Mouse (Mus musculus): ENCODE measurements around the gene Rxra. TPM values are rescaled to one million over a fixed set of nuclear protein-coding genes. Genes with fewer than 3 reads are reported as not detected.

Gene Rxra
- total and polyA plus RNA-seq, 2 experiments from 2014 or later: 2.3 to 20.2 TPM

GRCm38 (mm10) chr2:27680595-27680994, 4.4 kb downstream of the Rxra start:
- no peak for DNase-seq (ENCODE audit: low spot score)
- H3K9me3 ChIP-seq (ENCODE audit: low read length): no peaks in the 10 kb centered on the region
- no peaks in the 10 kb centered on the region for H3K27me3 ChIP-seq (ENCODE audit: insufficient read depth, low read length)
- no peak for ATAC-seq (ENCODE audit: low FRiP score)
- peaks cover 20% of the 10 kb centered on the region for H3K4me1 ChIP-seq (ENCODE audit: insufficient read depth, low read length)
- WGBS: 93% methylated on average over 4 of the region's 4 CpGs
- no peak overlapping the region for H3K4me3 ChIP-seq (ENCODE audit: low read depth, low read length)
- no peak for TF ChIP-seq CTCF (IDR thresholded peaks at IDR 0.05)
- no peak overlapping the region for H3K27ac ChIP-seq (ENCODE audit: low read depth, low read length)
- no peaks in the 10 kb centered on the region for H3K36me3 ChIP-seq (ENCODE audit: insufficient read depth, low read length)
- no peak overlapping the region for H3K4me2 ChIP-seq (ENCODE audit: low read depth, low read length, poor library complexity, severe bottlenecking)
- H3K9ac ChIP-seq (replicated peaks; ENCODE audit: low read length, poor library complexity, severe bottlenecking): no peak overlapping the region

- Histone ChIP-seq H3K9ac (replicated peaks; ENCODE audit: low read length, poor library complexity, severe bottlenecking) (no peak overlapping the region), H3K4me2 (ENCODE audit: low read depth, low read length, poor library complexity, severe bottlenecking) (no peak overlapping the region), H3K4me1 (ENCODE audit: insufficient read depth, low read length) (peaks cover 20% of the 10 kb centered on the region)
These were observed 5.2 kb downstream of the Rxra start for GRCm38 (mm10) chr2:27681426-27681825.

GRCm38 (mm10) chr2:27682096-27682495, 5.9 kb downstream of the Rxra start:
- Histone ChIP-seq H3K4me3 (ENCODE audit: low read depth, low read length) (no peak overlapping the region), H3K4me2 (ENCODE audit: low read depth, low read length, poor library complexity, severe bottlenecking) (no peak overlapping the region), H3K27ac (ENCODE audit: low read depth, low read length) (no peak overlapping the region), H3K27me3 (ENCODE audit: insufficient read depth, low read length) (no peaks in the 10 kb centered on the region), H3K36me3 (ENCODE audit: insufficient read depth, low read length) (no peaks in the 10 kb centered on the region), H3K4me1 (ENCODE audit: insufficient read depth, low read length) (peaks cover 20% of the 10 kb centered on the region), H3K9ac (replicated peaks; ENCODE audit: low read length, poor library complexity, severe bottlenecking) (no peak overlapping the region), H3K9me3 (ENCODE audit: low read length) (no peaks in the 10 kb centered on the region)
- no peak for ATAC-seq (ENCODE audit: low FRiP score)
- no peak for TF ChIP-seq CTCF (IDR thresholded peaks at IDR 0.05)
- DNase-seq (ENCODE audit: low spot score): no peak
- WGBS: 61% methylated on average over 5 of the region's 5 CpGs

More at GRCm38 (mm10) chr2:27681426-27681825, 5.2 kb downstream of the Rxra start:
- no peak for TF ChIP-seq CTCF (IDR thresholded peaks at IDR 0.05)
- no peaks in the 10 kb centered on the region for H3K27me3 ChIP-seq (ENCODE audit: insufficient read depth, low read length)
- H3K9me3 ChIP-seq (ENCODE audit: low read length): no peaks in the 10 kb centered on the region
- no peak for DNase-seq (ENCODE audit: low spot score)
- H3K4me3 ChIP-seq (ENCODE audit: low read depth, low read length): no peak overlapping the region
- 83% methylated on average over 4 of the region's 4 CpGs for WGBS
- H3K36me3 ChIP-seq (ENCODE audit: insufficient read depth, low read length): no peaks in the 10 kb centered on the region
- no peak overlapping the region for H3K27ac ChIP-seq (ENCODE audit: low read depth, low read length)
- no peak for ATAC-seq (ENCODE audit: low FRiP score)

- Histone ChIP-seq H3K27me3 (ENCODE audit: insufficient read depth, low read length) (no peaks in the 10 kb centered on the region), H3K36me3 (ENCODE audit: insufficient read depth, low read length) (no peaks in the 10 kb centered on the region), H3K4me3 (ENCODE audit: low read depth, low read length) (no peak overlapping the region), H3K4me1 (ENCODE audit: insufficient read depth, low read length) (peaks cover 8% of the 10 kb centered on the region), H3K9ac (replicated peaks; ENCODE audit: low read length, poor library complexity, severe bottlenecking) (no peak overlapping the region), H3K9me3 (ENCODE audit: low read length) (no peaks in the 10 kb centered on the region), H3K4me2 (ENCODE audit: low read depth, low read length, poor library complexity, severe bottlenecking) (no peak overlapping the region), H3K27ac (ENCODE audit: low read depth, low read length) (no peak overlapping the region)
- WGBS: 37% methylated on average over 11 of the region's 11 CpGs
- no peak for TF ChIP-seq CTCF (IDR thresholded peaks at IDR 0.05)
- no peak for ATAC-seq (ENCODE audit: low FRiP score)
- no peak for DNase-seq (ENCODE audit: low spot score)
These were observed 7.9 kb downstream of the Rxra start for GRCm38 (mm10) chr2:27684017-27684657.

GRCm38 (mm10) chr2:27685917-27686316, 9.7 kb downstream of the Rxra start:
- no peak overlapping the region for H3K9ac ChIP-seq (replicated peaks; ENCODE audit: low read length, poor library complexity, severe bottlenecking)
- TF ChIP-seq CTCF (IDR thresholded peaks at IDR 0.05): no peak
- no peak overlapping the region for H3K4me2 ChIP-seq (ENCODE audit: low read depth, low read length, poor library complexity, severe bottlenecking)
- no peak overlapping the region for H3K27ac ChIP-seq (ENCODE audit: low read depth, low read length)
- no peaks in the 10 kb centered on the region for H3K9me3 ChIP-seq (ENCODE audit: low read length)
- H3K27me3 ChIP-seq (ENCODE audit: insufficient read depth, low read length): no peaks in the 10 kb centered on the region
- H3K4me3 ChIP-seq (ENCODE audit: low read depth, low read length): no peak overlapping the region
- no peaks in the 10 kb centered on the region for H3K36me3 ChIP-seq (ENCODE audit: insufficient read depth, low read length)
- H3K4me1 ChIP-seq (ENCODE audit: insufficient read depth, low read length): no peaks in the 10 kb centered on the region
- WGBS: 96% methylated on average over 4 of the region's 4 CpGs
- ATAC-seq (ENCODE audit: low FRiP score) (no peak), DNase-seq (ENCODE audit: low spot score) (no peak)

GRCm38 (mm10) chr2:27686335-27686734, 10.1 kb downstream of the Rxra start:
- DNase-seq (ENCODE audit: low spot score) (no peak), ATAC-seq (ENCODE audit: low FRiP score) (no peak)
- Histone ChIP-seq H3K9me3 (ENCODE audit: low read length) (no peaks in the 10 kb centered on the region), H3K27me3 (ENCODE audit: insufficient read depth, low read length) (no peaks in the 10 kb centered on the region), H3K9ac (replicated peaks; ENCODE audit: low read length, poor library complexity, severe bottlenecking) (no peak overlapping the region), H3K4me2 (ENCODE audit: low read depth, low read length, poor library complexity, severe bottlenecking) (no peak overlapping the region), H3K4me3 (ENCODE audit: low read depth, low read length) (no peak overlapping the region), H3K4me1 (ENCODE audit: insufficient read depth, low read length) (no peaks in the 10 kb centered on the region), H3K36me3 (ENCODE audit: insufficient read depth, low read length) (no peaks in the 10 kb centered on the region), H3K27ac (ENCODE audit: low read depth, low read length) (no peak overlapping the region)
- TF ChIP-seq CTCF (IDR thresholded peaks at IDR 0.05): no peak
- WGBS: 94% methylated on average over 2 of the region's 2 CpGs
